Mouse (Mus musculus): Measurements from ENCODE around the gene Hddc3. TPM values are rescaled to one million over a fixed set of nuclear protein-coding genes. Genes with fewer than 3 reads are reported as not detected.

The Hddc3 gene
- total and polyA plus RNA-seq, 3 experiments, result 47.1 to 58.1 TPM; not detected in 1

- Histone ChIP-seq H3K4me1 (ENCODE audit: control insufficient read depth in 1 of 2, insufficient read depth in 2 of 2, low read length in 2 of 2) (peaks cover 0 to 8% of the 10 kb centered on the region in 2 experiments; a peak in 3 of 4 replicates), H3K9me3 (replicated peaks; ENCODE audit: insufficient read depth, low read length) (no peaks in the 10 kb centered on the region), H3K27me3 (ENCODE audit: control insufficient read depth in 1 of 2, insufficient read depth in 2 of 2, low read length in 2 of 2) (no peaks in the 10 kb centered on the region), H3K27ac (ENCODE audit: control insufficient read depth, low read depth, low read length) (no peak overlapping the region), H3K36me3 (ENCODE audit: control insufficient read depth in 1 of 2, insufficient read depth in 2 of 2, low read length in 2 of 2) (peaks cover 0 to 4% of the 10 kb centered on the region in 2 experiments; a peak in 2 of 4 replicates), H3K79me2 (ENCODE audit: control insufficient read depth, insufficient read depth, low read length, poor library complexity) (no peaks in the 10 kb centered on the region; the same call in 1 of the 2 replicates), H3K9ac (ENCODE audit: control insufficient read depth, low read depth, low read length, poor library complexity, severe bottlenecking) (no peak overlapping the region), H3K4me3 (ENCODE audit: control insufficient read depth in 1 of 2, insufficient read depth in 1 of 2, low read depth in 2 of 2, low read length in 2 of 2) (no peak overlapping the region)
- TF ChIP-seq MYC (IDR thresholded peaks at IDR 0.05; ENCODE audit: low read depth, low read length) (no peak), SIN3A (IDR thresholded peaks at IDR 0.05; ENCODE audit: low read length) (no peak), TAL1 (IDR thresholded peaks at IDR 0.05; ENCODE audit: low read length) (no peak), BHLHE40 (IDR thresholded peaks at IDR 0.05; ENCODE audit: borderline replicate concordance, low read depth, low read length) (no peak), RCOR1 (IDR thresholded peaks at IDR 0.05; ENCODE audit: low read depth, low read length) (no peak), MXI1 (IDR thresholded peaks at IDR 0.05; ENCODE audit: low read depth, low read length) (no peak), KAT2A (conservative IDR thresholded peaks at IDR 0.05; ENCODE audit: low read depth, low read length) (no peak), USF2 (IDR thresholded peaks at IDR 0.05; ENCODE audit: borderline replicate concordance in 1 of 2, insufficient read depth in 1 of 2, low read depth in 1 of 2, low read length in 2 of 2) (no peak), MAFK (IDR thresholded peaks at IDR 0.05; ENCODE audit: borderline replicate concordance, low read depth, low read length) (no peak), ZNF384 (IDR thresholded peaks at IDR 0.05; ENCODE audit: low read depth, low read length) (no peak), POLR2AphosphoS2 (IDR thresholded peaks at IDR 0.05; ENCODE audit: low read length) (no peak), ETS1 (IDR thresholded peaks at IDR 0.05; ENCODE audit: low read depth, low read length) (no peak), CHD1 (IDR thresholded peaks at IDR 0.05; ENCODE audit: low read depth, low read length) (no peak), RAD21 (IDR thresholded peaks at IDR 0.05; ENCODE audit: low read depth, low read length) (no peak), GABPA (IDR thresholded peaks at IDR 0.05; ENCODE audit: low read depth, low read length) (no peak), NRF1 (IDR thresholded peaks at IDR 0.05; ENCODE audit: insufficient read depth, low read depth, low read length, poor library complexity, severe bottlenecking) (no peak), MAZ (IDR thresholded peaks at IDR 0.05; ENCODE audit: low read depth, low read length) (no peak), ZC3H11A (IDR thresholded peaks at IDR 0.05; ENCODE audit: low read depth, low read length) (no peak), EP300 (IDR thresholded peaks at IDR 0.05; ENCODE audit: low read depth in 1 of 2, low read length in 2 of 2) (no peak), MYB (IDR thresholded peaks at IDR 0.05; ENCODE audit: low read depth, low read length) (no peak)
- DNase-seq (ENCODE audit: low read depth, low spot score), result no peak
Measured at GRCm38 (mm10) chr7:80347670-80348586, 5.0 kb downstream of the Hddc3 start.
